Mouse (Mus musculus) megakaryocyte-erythroid progenitor cell, adult 5-6 weeks (primary cell): ENCODE data around the gene Ncoa6. TPM values are rescaled to one million over a fixed set of nuclear protein-coding genes. Genes with fewer than 3 reads are reported as not detected.
A peak's percentile ranks its signal among the peaks of the same experiment; 100 is the strongest.
"Not testable (repeated sequence)": the region's sequence is repeated elsewhere in the genome, so short reads cannot be mapped to it uniquely, and the experiment has no call there.

Source experiments
- ATAC-seq: replicated peaks from 2 replicates; pipeline ENCODE4 v1.8.0; 2016; ENCODE audit warnings: mild to moderate bottlenecking, inconsistent platforms; ENCODE audit not compliant: severe bottlenecking, poor library complexity, low FRiP score, low TSS enrichment
- total RNA-seq, 2 experiments: library from RNA; stranded (forward) in 1 of 2; stranded (reverse) in 1 of 2; fragments of 200-1000, 215-1000 nt in 1 of 2; fragments of >200 nt in 1 of 2; fragmentation: Nextera tagmentation in 1 of 2; gene quantifications; 2 replicates each; pipeline ENCODE4 v1.2.3; 2014 to 2017

Gene Ncoa6
- total RNA-seq, 2 experiments from 2014 or later: 8.4 to 78.0 TPM

DNA sequence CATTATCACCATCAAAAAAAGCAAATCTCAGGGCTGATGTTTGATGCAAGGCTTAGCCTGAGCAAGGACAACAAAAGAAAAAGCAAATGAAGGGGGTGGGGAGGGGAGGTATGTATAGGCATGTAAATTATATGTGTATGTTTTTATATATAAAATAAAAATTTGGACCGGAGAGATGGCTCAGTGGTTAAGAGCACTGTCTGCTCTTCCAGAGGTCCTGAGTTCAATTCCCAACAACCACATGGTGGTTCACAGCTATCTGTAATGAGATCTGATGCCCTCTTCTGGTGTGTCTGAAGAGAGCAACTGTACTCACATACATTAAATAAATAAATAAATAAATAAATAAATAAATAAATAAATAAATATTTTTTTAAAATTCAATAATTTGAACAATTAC lies 25.8 kb downstream of the Ncoa6 start:
- not testable (repeated sequence) for ATAC-seq

DNA sequence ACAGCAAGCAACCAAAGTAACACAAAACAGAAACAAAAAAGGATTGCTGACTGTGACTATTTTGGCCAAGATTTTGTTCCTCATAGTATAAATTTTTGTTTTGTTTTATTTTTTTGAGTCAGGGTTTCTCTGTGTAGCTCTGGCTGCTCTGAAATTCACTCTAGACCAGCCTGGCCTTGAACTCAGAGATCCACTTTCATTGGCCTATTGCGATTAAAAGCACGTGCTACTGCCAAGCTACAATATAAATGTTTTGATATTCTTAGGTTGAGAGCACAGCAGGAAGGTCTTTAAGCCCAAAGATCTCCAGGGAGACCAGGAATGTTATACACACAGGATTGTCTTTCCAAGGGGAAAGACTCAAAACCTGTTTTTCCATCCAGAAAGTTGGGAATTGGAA lies 30.2 kb downstream of the Ncoa6 start:
- ATAC-seq: no peak

DNA sequence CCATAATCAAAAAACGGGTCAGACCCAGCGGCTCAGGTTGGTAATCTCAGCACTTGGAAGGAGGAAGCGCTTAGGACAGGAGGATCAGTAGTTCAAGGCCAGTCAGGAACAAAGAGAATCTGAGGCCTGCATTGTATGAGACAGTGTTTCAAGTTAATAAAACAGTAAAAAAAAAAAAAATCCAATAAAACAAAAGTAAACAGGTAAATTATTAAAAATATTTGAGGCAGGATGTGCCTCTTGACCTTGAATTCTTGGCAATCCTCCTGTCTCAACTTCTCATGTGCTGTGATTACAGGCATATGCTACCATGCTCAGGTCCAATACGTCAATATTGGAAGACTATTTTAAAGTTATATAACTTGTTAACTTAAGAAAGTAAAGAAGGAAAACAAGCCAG lies 30.8 kb downstream of the Ncoa6 start:
- ATAC-seq: no peak

DNA sequence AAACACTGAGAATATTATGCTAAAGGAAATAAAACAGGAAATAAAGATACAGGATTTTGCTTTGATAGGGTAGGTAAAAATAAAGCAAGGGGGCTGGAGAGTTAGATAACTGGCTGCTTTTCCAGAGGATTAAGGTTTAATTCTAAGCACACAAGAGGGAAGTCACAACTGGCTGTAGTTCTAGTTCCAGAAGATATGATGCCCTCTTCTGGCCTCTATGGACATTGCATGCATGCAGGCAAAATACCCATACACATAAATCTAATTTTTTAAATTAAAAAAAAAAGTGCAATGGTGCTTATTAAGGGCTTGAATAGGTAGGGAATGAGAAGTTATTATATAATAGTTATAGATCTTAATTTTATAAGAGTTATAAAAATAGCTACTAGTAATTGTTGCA lies 37.2 kb downstream of the Ncoa6 start:
- ATAC-seq: no peak

DNA sequence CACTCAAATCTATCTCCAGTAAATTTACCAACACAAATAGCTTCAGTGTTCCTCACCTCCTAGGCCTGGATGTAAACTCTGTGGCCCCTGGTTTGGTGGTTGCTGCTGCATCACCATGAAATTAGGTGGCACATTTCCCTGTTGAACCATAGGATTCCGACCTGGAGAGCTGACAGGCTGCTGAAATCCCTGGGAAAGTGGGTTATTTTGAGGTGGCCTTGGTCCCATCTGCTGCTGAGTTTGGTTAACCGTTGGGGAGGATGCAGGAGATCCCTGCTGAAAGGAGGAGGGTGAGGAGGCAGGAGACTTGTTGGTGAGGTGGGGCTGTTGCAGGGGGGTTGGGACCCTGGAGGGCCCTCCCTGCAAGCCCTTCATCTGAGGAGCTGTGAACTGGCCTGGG lies 52.8 kb downstream of the Ncoa6 start:
- no peak for ATAC-seq

DNA sequence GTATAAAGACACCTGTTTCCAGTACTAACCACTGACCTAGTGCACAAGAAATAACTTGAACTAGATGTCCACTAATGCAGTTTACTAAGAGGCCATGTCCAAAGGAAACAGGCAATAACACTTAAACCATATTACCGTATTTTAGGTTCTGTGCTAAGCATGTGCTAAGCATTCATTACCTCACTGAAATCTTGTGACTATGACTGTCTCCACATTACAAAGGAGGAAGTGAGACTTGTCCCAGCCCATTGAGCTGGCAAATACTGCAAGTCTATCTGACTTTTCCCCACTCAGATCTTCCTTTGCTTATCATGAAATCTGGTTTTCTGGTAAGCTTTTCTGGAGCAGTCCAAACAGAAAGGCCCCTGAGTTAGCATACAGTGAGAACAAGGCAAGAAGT lies 69.1 kb downstream of the Ncoa6 start:
- no peak for ATAC-seq

DNA sequence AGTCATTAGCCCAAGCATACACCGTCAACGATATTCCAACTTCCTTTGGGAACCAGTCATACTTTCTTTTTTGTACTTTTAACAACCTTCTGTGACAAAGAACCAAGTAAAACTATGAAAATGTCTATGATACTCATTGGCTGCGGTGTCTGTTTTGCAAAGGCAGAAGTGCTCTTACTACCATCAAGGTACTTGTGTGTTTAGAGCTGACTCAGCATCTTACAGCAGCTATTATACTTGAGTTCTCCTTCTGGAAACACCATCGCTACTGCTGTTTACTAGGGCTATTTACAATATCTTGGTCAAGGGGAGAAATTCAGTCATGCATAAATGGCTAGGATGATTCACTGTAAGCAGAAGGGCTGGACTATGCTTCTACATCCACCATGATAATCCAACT lies 71.8 kb downstream of the Ncoa6 start:
- no peak for ATAC-seq

DNA sequence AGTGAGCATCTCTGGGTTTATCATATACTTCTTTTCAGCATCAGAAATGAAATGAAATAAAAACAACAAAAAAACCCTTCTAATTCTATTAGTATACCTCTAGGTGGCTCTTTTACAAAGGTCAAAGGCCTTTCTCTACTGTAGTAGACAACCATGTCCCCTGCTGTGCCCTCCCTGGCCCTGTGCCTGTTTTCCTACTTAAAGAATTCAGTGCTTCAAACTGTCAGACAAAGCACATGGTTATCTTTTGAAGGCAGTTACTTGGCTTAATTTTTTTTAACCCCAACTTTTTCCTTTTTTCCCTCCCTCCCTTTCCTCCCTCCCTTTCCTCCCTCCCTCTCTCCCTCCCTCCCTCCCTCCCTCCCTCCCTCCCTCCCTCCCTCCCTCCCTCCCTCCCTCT lies 73.4 kb downstream of the Ncoa6 start:
- peak; percentile 70 for ATAC-seq

DNA sequence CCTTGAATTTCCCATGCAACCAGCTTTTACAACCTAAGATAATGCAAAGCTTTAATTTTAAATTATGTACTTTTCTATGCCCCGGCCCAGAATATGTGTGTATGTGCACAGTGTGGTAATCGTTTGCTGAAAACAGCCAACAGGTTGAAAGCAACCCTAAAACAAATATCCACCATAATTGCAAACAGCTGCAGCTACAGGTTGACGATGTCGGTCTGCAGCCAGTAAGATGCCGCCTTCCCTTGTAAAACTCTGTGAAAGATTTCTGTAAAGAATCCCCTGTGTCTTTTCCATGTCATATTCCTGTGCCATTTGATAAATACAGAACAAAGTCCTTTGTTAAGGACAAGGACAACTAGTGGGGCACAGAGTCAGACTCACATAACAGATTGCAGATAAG lies 79.1 kb downstream of the Ncoa6 start:
- ATAC-seq: no peak

DNA sequence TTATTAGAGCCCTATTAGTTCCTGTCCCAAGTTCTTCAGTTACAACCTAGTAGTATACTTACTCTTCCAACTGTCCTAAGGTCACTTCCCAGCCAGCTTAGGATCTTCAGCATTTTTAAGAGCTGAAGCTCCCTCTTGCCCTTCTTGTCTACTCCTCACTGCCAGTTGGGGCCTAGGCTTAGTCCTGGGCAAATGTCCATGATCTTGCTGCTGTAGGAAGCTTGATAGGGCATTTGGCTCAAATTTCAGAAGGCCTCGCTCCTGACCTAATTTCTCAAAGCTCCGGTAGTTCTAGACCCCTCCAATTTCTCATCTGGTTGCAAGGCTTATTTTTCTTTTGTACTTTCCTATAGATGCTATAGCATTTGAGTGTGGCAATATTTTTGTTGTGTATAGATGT lies 85.1 kb downstream of the Ncoa6 start:
- no peak for ATAC-seq

DNA sequence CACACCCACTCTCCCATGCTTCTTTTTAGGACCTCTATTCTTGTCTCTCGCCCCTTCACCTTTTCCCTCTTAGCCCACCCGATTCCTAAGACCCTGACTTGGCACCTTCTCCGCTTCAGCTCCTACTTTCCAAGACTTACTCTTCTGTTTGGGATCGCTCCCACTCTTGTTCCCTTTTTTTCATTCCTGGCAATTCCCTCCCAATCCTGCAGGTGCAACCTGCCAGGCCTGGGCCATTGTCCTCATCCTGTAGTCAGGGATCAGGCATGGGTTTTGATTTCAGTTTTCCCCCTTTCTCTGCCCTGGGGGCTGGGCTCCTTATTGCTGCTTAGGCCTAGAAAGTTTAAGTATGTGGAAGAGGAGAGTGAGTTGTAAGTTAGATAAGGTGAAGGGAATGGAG lies 86.6 kb downstream of the Ncoa6 start:
- ATAC-seq: no peak

DNA sequence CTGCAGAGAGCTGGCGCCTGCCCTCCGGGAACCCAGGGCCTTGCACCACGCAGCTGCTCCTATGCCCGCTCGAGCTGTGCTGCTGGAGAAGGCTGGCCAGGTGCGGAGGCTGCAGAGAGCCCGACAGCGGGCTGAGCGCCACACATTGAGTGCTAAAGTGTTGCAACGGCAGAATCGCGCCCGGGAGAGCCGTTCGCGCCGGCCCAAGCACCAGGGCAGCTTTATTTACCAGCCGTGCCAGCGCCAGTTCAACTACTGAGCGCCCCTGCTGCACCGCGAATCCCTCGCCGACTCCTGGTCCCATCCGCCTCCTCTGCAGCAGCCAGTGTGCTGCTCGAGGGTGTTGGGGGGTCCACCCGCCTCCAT lies 87.2 kb downstream of the Ncoa6 start:
- ATAC-seq: no peak

DNA sequence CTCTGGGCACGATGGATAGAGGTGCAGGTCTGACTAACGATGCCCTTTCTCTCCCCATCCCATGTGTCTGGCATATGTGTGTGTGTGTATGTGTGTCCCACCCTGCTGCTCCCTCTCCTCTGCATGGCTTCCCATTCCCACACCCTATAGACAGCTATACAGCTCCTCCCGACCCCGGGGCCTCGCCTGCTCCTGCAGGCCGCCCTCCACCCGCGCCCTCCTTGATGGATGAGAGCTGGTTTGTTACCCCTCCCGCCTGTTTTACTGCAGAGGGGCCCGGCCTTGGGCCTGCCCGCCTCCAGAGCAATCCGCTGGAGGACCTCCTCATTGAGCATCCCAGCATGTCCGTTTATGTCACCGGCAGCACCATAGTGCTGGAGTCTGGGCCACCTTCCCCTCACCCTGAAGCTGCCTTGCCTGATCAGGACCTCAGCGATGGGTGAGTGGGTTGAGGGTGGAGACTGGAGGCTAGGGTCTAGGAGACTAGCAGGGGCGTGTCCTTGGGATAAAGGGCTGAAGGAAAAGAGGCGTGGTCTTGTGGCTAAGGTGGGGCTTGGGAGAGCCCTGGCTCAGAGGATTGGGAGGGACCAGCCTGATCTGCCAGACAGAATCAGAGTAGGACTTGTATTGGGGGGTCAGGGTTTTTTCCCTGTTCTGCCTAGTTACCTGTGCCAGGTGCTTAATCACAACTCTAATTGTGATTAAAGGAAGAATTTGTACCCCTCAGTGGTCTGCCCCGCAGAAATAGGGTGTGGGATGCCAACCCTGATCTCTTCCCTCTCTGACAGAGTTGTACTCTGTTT lies 87.8 kb downstream of the Ncoa6 start:
- no peak for ATAC-seq

DNA sequence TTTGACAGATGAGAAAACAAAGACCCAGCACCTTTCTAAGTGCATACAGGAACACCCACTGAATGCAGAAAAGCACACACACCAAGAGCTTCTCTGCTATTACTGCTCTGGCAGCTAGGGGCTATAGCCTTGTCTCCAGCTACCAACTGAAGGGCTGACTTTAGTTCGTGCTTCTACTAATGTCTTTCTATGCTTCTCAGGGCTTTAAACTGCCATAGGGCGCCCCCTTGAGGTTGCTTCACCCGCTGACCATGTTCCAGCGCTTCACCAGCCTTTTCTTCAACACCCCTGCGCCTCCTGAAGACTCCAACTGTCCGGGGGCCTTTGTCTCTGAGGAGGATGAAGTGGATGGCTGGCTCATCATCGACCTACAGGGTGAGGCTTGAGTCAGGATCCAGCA lies 88.6 kb downstream of the Ncoa6 start:
- ATAC-seq: peak; percentile 69

DNA sequence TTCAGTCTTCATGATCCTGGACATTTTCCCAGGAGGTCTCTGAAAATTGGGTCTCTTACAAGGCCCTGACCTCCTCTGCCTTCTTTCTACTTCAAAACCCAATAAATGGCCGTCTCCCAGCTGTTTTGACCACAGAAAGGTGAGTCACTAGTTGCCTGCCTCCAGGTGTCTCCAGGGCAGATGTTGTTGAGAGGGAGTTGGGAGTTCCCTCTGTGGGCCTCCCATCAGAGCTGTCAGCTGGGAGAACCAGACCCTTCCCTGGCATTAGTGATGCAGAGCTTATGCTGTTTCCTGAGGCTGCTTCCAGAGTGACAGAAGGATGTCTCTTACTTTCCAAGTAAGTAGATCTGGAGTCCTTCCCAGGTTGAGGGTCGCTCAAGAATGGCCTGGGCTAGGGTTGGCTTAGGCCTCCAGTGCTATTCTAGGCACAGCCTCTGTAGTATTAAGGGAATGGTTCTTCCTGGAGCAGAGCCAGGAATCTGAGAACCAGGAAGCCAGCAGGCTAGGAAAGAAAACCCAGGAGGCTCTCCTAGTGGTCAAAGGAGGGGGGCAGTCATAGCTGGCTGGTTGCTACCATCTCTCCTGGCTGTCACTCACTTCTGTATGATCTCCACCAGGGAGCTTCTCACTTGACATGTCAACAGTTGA lies 90.8 kb downstream of the Ncoa6 start:
- no peak for ATAC-seq

DNA sequence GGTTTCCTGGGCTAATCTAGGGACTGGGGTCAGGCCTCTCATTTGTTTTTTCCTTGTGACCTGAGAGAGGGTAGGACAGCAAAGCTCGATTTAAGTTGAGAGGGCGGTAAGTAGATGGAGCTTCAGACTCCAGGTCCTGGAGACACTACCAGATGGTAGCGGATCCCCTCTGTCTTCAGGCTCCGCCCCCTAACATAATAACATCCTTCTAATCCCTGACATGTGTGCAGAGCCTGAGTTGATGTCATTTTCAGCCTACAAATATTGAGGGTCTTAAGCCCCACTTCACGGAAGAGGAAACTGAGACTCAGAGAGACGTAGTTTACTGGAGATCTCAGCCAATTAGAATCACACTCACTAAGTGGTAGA lies 91.4 kb downstream of the Ncoa6 start:
- peak; percentile 25 for ATAC-seq

DNA sequence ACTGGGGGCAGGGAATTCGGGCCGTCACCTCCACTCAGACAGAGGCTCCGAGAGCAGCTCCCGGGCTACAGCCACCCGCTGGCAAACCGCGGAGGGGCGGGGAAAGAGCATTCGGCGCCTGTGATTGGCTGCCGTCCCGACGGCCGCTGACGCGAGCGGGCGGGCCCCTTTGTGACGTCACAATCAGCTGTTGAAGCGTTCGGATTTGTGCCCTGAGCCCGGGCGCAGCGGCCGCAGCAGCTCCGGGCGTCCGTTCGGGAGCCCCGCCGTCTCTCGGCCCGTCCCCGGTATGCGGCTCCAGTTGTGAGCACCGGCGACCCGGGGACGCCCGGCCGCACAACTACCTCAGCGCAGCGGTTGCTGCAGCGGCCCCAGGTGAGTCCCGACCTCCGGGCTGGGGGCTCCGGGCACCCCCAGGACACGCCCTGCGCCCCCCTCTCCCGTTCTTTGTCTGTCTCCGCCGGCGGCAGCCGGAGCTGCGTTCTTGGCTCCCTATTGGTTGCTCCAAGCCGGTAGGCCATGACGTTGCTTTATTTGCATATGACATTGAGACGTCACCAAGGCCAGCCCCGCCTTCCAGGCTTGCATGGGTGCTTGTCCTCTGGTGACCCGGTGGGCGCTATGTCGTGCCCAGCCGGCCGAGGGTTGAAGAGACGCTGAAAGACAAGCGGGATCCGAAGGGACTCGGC lies 91.9 kb downstream of the Ncoa6 start:
- ATAC-seq: peak; percentile 83

DNA sequence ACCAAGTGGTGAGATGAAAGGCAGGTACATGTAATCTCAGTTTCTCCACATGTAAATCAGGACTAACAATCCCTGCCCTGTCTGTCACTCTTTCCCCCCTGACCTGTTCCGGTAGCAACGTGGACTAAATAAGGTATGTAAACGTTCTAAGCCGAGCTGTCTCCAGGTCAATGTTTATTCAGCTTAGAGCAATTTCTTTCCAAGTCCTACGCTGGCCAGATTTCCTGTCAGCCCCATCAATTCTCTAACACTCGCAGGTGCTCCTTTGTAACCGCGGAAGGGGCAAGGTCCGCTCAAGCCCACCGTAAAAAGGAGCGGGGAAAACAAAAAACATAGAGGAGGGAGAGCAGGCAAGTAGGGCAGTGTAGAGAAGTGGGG lies 92.6 kb downstream of the Ncoa6 start:
- no peak for ATAC-seq

DNA sequence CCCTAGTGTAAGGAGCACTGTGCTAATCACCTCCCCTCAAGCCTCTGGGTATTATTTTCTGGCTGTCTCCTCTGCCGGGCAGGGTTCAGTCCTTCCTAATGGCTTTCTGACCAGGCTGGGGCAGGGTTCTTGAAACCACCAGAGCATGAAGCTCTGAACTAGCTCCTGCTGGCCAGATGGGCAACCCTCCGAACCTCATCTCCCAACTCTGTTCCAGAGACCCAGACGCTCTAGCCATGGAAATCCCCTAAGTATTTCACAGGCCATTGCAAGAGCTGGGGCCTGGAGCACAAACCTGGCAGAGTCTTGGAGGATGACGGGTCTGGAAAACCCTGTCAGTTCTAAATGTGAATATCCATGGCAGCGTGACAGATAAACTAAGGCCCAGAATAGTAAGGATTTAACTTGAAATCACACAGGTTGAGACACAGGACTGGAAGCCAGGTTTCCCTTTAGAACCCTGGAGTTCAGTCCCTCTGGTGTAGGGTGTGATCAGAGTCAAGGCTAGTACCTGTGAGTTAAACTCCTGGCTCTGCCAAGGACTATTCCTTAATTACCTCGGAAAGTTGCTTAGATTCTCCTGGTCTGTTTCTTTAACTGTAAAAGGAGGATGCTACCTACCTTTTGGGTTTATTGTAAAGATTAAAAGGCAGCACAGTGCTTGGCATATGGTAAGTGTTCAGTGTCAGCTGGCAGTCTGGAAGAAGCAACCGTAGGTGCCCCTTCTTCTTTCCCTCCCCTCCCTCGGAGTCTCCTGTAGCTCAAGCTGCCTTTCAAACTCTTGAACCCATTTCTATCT lies 93.2 kb downstream of the Ncoa6 start, which contains the start of gene Trp53inp2:
Gene Trp53inp2, plus strand, starts transcription at position 799 of the 799 bp plus-strand sequence.
- no peak for ATAC-seq

DNA sequence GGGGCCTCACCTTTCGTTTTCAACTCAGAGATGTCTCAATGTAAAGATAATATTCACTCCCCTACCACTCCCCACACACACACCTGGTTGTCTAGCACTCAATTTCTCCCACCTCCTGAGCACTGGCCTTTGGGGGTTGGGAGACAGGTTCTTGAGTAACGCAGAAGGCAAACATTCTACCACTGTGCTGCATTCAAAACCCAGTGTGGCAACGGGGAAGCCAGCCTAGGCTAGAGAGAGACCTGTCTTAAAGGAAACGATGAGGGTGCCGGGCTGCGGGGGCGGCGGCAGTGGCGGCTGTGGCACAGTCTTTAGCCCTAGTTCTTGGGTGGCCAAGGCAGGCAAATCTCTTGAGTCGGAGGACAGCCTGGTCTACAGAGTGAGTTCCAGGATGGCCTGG lies 97.5 kb downstream of the Ncoa6 start:
- no peak for ATAC-seq
